In the genomic region with DNA sequence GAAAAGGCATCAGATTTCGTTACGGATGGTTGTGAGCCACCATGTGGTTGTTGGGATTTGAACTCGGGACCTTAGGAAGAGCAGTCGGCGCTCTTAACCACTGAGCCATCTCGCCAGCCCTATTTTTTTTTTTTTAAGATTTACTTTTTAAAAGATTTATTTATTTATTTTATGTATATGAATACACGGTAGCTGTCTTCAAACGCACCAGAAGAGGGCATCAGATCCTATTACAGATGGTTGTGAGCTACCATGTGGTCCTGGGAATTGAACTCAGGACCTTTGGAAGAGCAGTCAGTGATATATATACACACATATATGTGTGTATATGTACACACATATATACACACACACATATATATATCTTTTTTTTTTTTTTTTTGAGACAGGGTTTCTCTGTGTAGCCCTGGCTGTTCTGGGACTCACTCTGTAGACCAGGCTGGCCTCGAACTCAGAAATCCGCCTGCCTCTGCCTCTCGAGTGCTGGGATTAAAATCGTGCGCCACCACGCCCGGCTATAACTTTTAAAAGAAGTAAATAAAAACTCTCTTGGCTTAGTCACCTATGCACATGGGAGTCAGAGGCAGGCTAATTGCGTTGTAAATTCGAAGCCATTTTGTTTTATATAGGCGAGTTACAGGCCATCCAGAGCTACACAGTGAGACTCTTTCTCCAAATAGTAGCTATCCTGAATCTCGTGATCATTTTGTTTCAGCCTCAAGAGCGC, we compare ENCODE assay signal across 8 mouse cellular contexts. TPM values are rescaled to one million over a fixed set of nuclear protein-coding genes. Genes with fewer than 3 reads are reported as not detected.
DNase-seq lines count a peak whose midpoint lies in the region; ATAC-seq and TF ChIP-seq lines count a peak whose summit lies in the region.
"Not testable (repeated sequence)": the region's sequence is repeated elsewhere in the genome, so short reads cannot be mapped to it uniquely, and the experiment has no call there.

No protein-coding gene starts in this region.

- TF ChIP-seq EP300 in CH12.LX (IDR thresholded peaks at IDR 0.05; ENCODE audit: low read length): not testable (repeated sequence)

- H3K79me2 ChIP-seq in CH12.LX (replicated peaks; ENCODE audit: control insufficient read depth, extremely low read depth, insufficient read depth, poor library complexity, severe bottlenecking): peaks cover 42% of the 10 kb centered on the region

- peak overlapping the region; percentile 41 for H3K27ac ChIP-seq in CH12.LX (ENCODE audit: insufficient read depth, low read depth)
- H3K27ac ChIP-seq in embryonic fibroblast, embryonic 13.5 days (ENCODE audit: insufficient read depth, low read length): not testable (repeated sequence)
- peak overlapping the region; percentile 67; the same call in 1 of the 2 replicates for H3K27ac ChIP-seq in heart, embryonic 12.5 days (ENCODE audit: poor library complexity, severe bottlenecking)
- H3K27ac ChIP-seq in intestine, postnatal 0 days (ENCODE audit: low read depth, low read length): peak overlapping the region; percentile 41; the same call in 1 of the 2 replicates
- H3K27ac ChIP-seq in liver, embryonic 11.5 days (ENCODE audit: low read depth, low read length): peak overlapping the region; percentile 79
- H3K27ac ChIP-seq in midbrain, embryonic 11.5 days (ENCODE audit: low read depth, low read length): peak overlapping the region; percentile 54; the same call in 1 of the 2 replicates

- not testable (repeated sequence) for H3K9me3 ChIP-seq in CH12.LX (replicated peaks; ENCODE audit: low read length); heart, embryonic 12.5 days (replicated peaks); intestine, postnatal 0 days (ENCODE audit: control insufficient read depth); liver, embryonic 11.5 days (ENCODE audit: control insufficient read depth, low read length); midbrain, embryonic 11.5 days (ENCODE audit: control insufficient read depth, low read length)

- in situ Hi-C loops in CH12.LX (cut with MboI; ENCODE audit: low pct_ligation_motif_present, low pct_unique_long_range_greater_than_20kb, low sequenced_read_pairs): not testable (repeated sequence)

- TF ChIP-seq POLR2A in CH12.LX (IDR thresholded peaks at IDR 0.05; ENCODE audit: low read depth, low read length); brain, embryonic 14.5 days (IDR thresholded peaks at IDR 0.05; ENCODE audit: borderline replicate concordance, extremely low read depth, insufficient read depth, insufficient read length, poor library complexity, severe bottlenecking); embryonic fibroblast, embryonic 13.5 days (IDR thresholded peaks at IDR 0.05; ENCODE audit: low read depth, low read length): not testable (repeated sequence)

- WGBS in heart, embryonic 12.5 days: 29% methylated on average over 20 of the region's 20 CpGs
- 20% methylated on average over 20 of the region's 20 CpGs for WGBS in intestine, postnatal 0 days
- 25% methylated on average over 20 of the region's 20 CpGs for WGBS in liver, embryonic 11.5 days
- WGBS in midbrain, embryonic 11.5 days: 33% methylated on average over 20 of the region's 20 CpGs

- peak; percentile 44 for DNase-seq in CH12.LX (ENCODE audit: extremely low read depth)
- peak; percentile 22 for DNase-seq in brain, embryonic 14.5 days (ENCODE audit: low read depth)
- not testable (repeated sequence) for DNase-seq in liver, embryonic 11.5 days (ENCODE audit: low spot score); midbrain, embryonic 11.5 days (ENCODE audit: low spot score, missing footprints)
- peak; percentile 35 to 39 for DNase-seq in spleen, postnatal 10 days (ENCODE audit: low spot score in 2 of 2)

- not testable (repeated sequence) for ATAC-seq in heart, embryonic 12.5 days (ENCODE audit: insufficient number of reproducible peaks, low FRiP score)
- ATAC-seq in intestine, postnatal 0 days: peak; percentile 12; the same call in 1 of the 2 replicates
- 0 out of 2 replicates have a peak, but pooled peaks have one; percentile 1 for ATAC-seq in liver, embryonic 11.5 days (replicated peaks; ENCODE audit: low FRiP score)
- ATAC-seq in midbrain, embryonic 11.5 days (ENCODE audit: low FRiP score): peak; percentile 4

- not testable (repeated sequence) for H3K27me3 ChIP-seq in CH12.LX (replicated peaks); heart, embryonic 12.5 days (replicated peaks); intestine, postnatal 0 days (replicated peaks; ENCODE audit: control insufficient read depth, insufficient read depth, low read length); liver, embryonic 11.5 days (replicated peaks; ENCODE audit: control insufficient read depth, insufficient read depth, low read length); midbrain, embryonic 11.5 days (ENCODE audit: control insufficient read depth, insufficient read depth, low read length)

- peak overlapping the region; percentile 99 for H3K4me2 ChIP-seq in CH12.LX (ENCODE audit: insufficient read depth, low read depth, poor library complexity, severe bottlenecking)
- peak overlapping the region; percentile 82 for H3K4me2 ChIP-seq in heart, embryonic 12.5 days
- H3K4me2 ChIP-seq in intestine, postnatal 0 days (replicated peaks; ENCODE audit: low read depth): peak overlapping the region; percentile 71
- peak overlapping the region; percentile 71 for H3K4me2 ChIP-seq in liver, embryonic 11.5 days
- peak overlapping the region; percentile 71 for H3K4me2 ChIP-seq in midbrain, embryonic 11.5 days

- not testable (repeated sequence) for TF ChIP-seq RAD21 in CH12.LX (IDR thresholded peaks at IDR 0.05; ENCODE audit: low read depth, low read length)

- dilution Hi-C loops in CH12.LX (cut with MboI; ENCODE audit: extremely low pct_ligation_motif_present, extremely low pct_unique_long_range_greater_than_20kb, low sequenced_read_pairs): not testable (repeated sequence)

- peak in 1 of 2 experiments; percentile 30; a peak in 1 of 4 replicates for TF ChIP-seq CTCF in CH12.LX (conservative IDR thresholded peaks at IDR 0.05 in 1 of 2, IDR thresholded peaks at IDR 0.05 in 1 of 2; ENCODE audit: low read depth in 2 of 2, low read length in 2 of 2)
- not testable (repeated sequence) for TF ChIP-seq CTCF in brain, embryonic 14.5 days (IDR thresholded peaks at IDR 0.05; ENCODE audit: borderline replicate concordance, extremely low read depth, insufficient read depth, insufficient read length); embryonic fibroblast, embryonic 13.5 days (IDR thresholded peaks at IDR 0.05; ENCODE audit: borderline replicate concordance, insufficient read depth, low read length)
- TF ChIP-seq CTCF in intestine, postnatal 0 days (IDR thresholded peaks at IDR 0.05; ENCODE audit: low read depth): peak; percentile 36

- peaks cover 2 to 26% of the 10 kb centered on the region in 2 experiments; a peak in 2 of 4 replicates for H3K4me1 ChIP-seq in CH12.LX (ENCODE audit: control insufficient read depth in 1 of 2, insufficient read depth in 2 of 2)
- H3K4me1 ChIP-seq in embryonic fibroblast, embryonic 13.5 days (ENCODE audit: control insufficient read depth, insufficient read depth, low read length); intestine, postnatal 0 days (replicated peaks; ENCODE audit: control insufficient read depth, insufficient read depth, low read length); liver, embryonic 11.5 days (replicated peaks; ENCODE audit: control insufficient read depth, insufficient read depth, low read length): not testable (repeated sequence)
- H3K4me1 ChIP-seq in heart, embryonic 12.5 days (replicated peaks): peaks cover 12% of the 10 kb centered on the region
- H3K4me1 ChIP-seq in midbrain, embryonic 11.5 days (ENCODE audit: control insufficient read depth, insufficient read depth, low read length): peaks cover 12% of the 10 kb centered on the region

- H3K36me3 ChIP-seq in CH12.LX (replicated peaks in 1 of 2; ENCODE audit: control insufficient read depth in 1 of 2, insufficient read depth in 1 of 2, low read length in 1 of 2): peaks cover 20 to 39% of the 10 kb centered on the region in 2 experiments
- peaks cover 34% of the 10 kb centered on the region for H3K36me3 ChIP-seq in heart, embryonic 12.5 days
- H3K36me3 ChIP-seq in intestine, postnatal 0 days (ENCODE audit: control insufficient read depth, insufficient read depth): peaks cover 25% of the 10 kb centered on the region
- H3K36me3 ChIP-seq in liver, embryonic 11.5 days (ENCODE audit: control insufficient read depth, insufficient read depth, low read length): peaks cover 19% of the 10 kb centered on the region
- not testable (repeated sequence) for H3K36me3 ChIP-seq in midbrain, embryonic 11.5 days (ENCODE audit: control insufficient read depth, insufficient read depth, low read length)

- peak overlapping the region; percentile 44 to 94 (median 88) for H3K4me3 ChIP-seq in CH12.LX (replicated peaks in 1 of 3; ENCODE audit: low read depth in 2 of 3, low read length in 2 of 3, poor library complexity in 1 of 3)
- peak overlapping the region; percentile 48 for H3K4me3 ChIP-seq in embryonic fibroblast, embryonic 13.5 days (ENCODE audit: insufficient read depth, low read length)
- peak overlapping the region; percentile 79 for H3K4me3 ChIP-seq in heart, embryonic 12.5 days
- peak overlapping the region; percentile 77 for H3K4me3 ChIP-seq in intestine, postnatal 0 days (ENCODE audit: low read depth, low read length)
- H3K4me3 ChIP-seq in liver, embryonic 11.5 days (ENCODE audit: low read depth, low read length): peak overlapping the region; percentile 77
- peak overlapping the region; percentile 72 for H3K4me3 ChIP-seq in midbrain, embryonic 11.5 days (ENCODE audit: low read depth, low read length)

- peak overlapping the region; percentile 57; the same call in 1 of the 2 replicates for H3K9ac ChIP-seq in CH12.LX (ENCODE audit: insufficient read depth, low read depth)
- 0 out of 2 replicates have a peak overlapping the region, but pooled peaks have one; percentile 28 for H3K9ac ChIP-seq in heart, embryonic 12.5 days
- not testable (repeated sequence) for H3K9ac ChIP-seq in intestine, postnatal 0 days (ENCODE audit: low read depth, low read length)
- H3K9ac ChIP-seq in liver, embryonic 11.5 days (ENCODE audit: low read depth, low read length): peak overlapping the region; percentile 62; the same call in 1 of the 2 replicates
- H3K9ac ChIP-seq in midbrain, embryonic 11.5 days (ENCODE audit: low read length): peak overlapping the region; percentile 51

RNA-seq across cellular contexts. Expression of a gene that starts 0.5 kb away (rescaled TPM):
- total RNA-seq in CH12.LX (2012; rRNA removed) (45.5 and 46.5 TPM in 2 replicates), CH12.LX (2014; rRNA removed) (34.7 and 35.1 TPM in 2 replicates)
- polyA plus RNA-seq in CH12.LX (2012; ENCODE audit: insufficient read length, low read depth): 34.0 and 37.1 TPM in 2 replicates
- 15.8 and 18.8 TPM in 2 replicates for polyA plus RNA-seq in brain, embryonic 14.5 days (2012; rRNA removed)
- 15.2 and 19.7 TPM in 2 replicates for polyA plus RNA-seq in embryonic fibroblast, embryonic 13.5 days (2011; ENCODE audit: insufficient read length, low read depth, missing spikeins)
- polyA plus RNA-seq in heart, embryonic 12.5 days (2016; fragmentation: Nextera tagmentation; extraction: Ambion mirVana): 17.7 and 18.9 TPM in 2 replicates
- polyA plus RNA-seq in intestine, postnatal 0 days (2015; fragmentation: Nextera tagmentation; extraction: Ambion mirVana): 12.0 and 15.0 TPM in 2 replicates
- polyA plus RNA-seq in liver, embryonic 11.5 days (2014; fragmentation: Nextera tagmentation; extraction: Ambion mirVana): 28.5 and 32.2 TPM in 2 replicates
- 30.4 and 32.1 TPM in 2 replicates for polyA plus RNA-seq in midbrain, embryonic 11.5 days (2014; fragmentation: Nextera tagmentation; extraction: Ambion mirVana)

RNA-seq across cellular contexts. Expression of a gene that starts 0.6 kb away (rescaled TPM):
- total RNA-seq in CH12.LX (2012; rRNA removed) (37.0 and 48.7 TPM in 2 replicates), CH12.LX (2014; rRNA removed) (43.9 and 44.0 TPM in 2 replicates)
- 81.2 and 93.2 TPM in 2 replicates for polyA plus RNA-seq in CH12.LX (2012; ENCODE audit: insufficient read length, low read depth)
- polyA plus RNA-seq in brain, embryonic 14.5 days (2012; rRNA removed): 37.9 and 41.3 TPM in 2 replicates
- polyA plus RNA-seq in embryonic fibroblast, embryonic 13.5 days (2011; ENCODE audit: insufficient read length, low read depth, missing spikeins): 56.5 and 75.7 TPM in 2 replicates
- polyA plus RNA-seq in heart, embryonic 12.5 days (2016; fragmentation: Nextera tagmentation; extraction: Ambion mirVana): 62.8 and 65.3 TPM in 2 replicates
- 97.7 and 105 TPM in 2 replicates for polyA plus RNA-seq in intestine, postnatal 0 days (2015; fragmentation: Nextera tagmentation; extraction: Ambion mirVana)
- 80.5 and 83.7 TPM in 2 replicates for polyA plus RNA-seq in liver, embryonic 11.5 days (2014; fragmentation: Nextera tagmentation; extraction: Ambion mirVana)
- 66.3 and 72.2 TPM in 2 replicates for polyA plus RNA-seq in midbrain, embryonic 11.5 days (2014; fragmentation: Nextera tagmentation; extraction: Ambion mirVana)

RNA-seq across cellular contexts. Expression of a gene that starts 39.1 kb away (rescaled TPM):
- 82.9 and 100 TPM in 2 replicates for total RNA-seq in CH12.LX (2012; rRNA removed)
- total RNA-seq in CH12.LX (2014; rRNA removed): 72.1 and 77.6 TPM in 2 replicates
- polyA plus RNA-seq in CH12.LX (2012; ENCODE audit: insufficient read length, low read depth): 80.9 and 87.7 TPM in 2 replicates
- 24.6 and 30.4 TPM in 2 replicates for polyA plus RNA-seq in brain, embryonic 14.5 days (2012; rRNA removed)
- polyA plus RNA-seq in embryonic fibroblast, embryonic 13.5 days (2011; ENCODE audit: insufficient read length, low read depth, missing spikeins): 42.9 and 54.2 TPM in 2 replicates
- polyA plus RNA-seq in heart, embryonic 12.5 days (2016; fragmentation: Nextera tagmentation; extraction: Ambion mirVana): 41.5 and 43.6 TPM in 2 replicates
- polyA plus RNA-seq in intestine, postnatal 0 days (2015; fragmentation: Nextera tagmentation; extraction: Ambion mirVana): 45.7 and 47.0 TPM in 2 replicates
- 43.3 and 49.0 TPM in 2 replicates for polyA plus RNA-seq in liver, embryonic 11.5 days (2014; fragmentation: Nextera tagmentation; extraction: Ambion mirVana)
- 30.3 and 35.7 TPM in 2 replicates for polyA plus RNA-seq in midbrain, embryonic 11.5 days (2014; fragmentation: Nextera tagmentation; extraction: Ambion mirVana)
